Mouse (Mus musculus) intestine, embryonic 16.5 days (tissue): Measurements from ENCODE around the gene Hoxa11. TPM values are rescaled to one million over a fixed set of nuclear protein-coding genes. Genes with fewer than 3 reads are reported as not detected.

ENCODE experiments used
- ATAC-seq: fragments of 200-750 bp; cut with Nextera tagmentation; 2 replicates; pipeline ENCODE4 v1.8.0; 2017; ENCODE audit warnings: moderate TSS enrichment, moderate library complexity
- H3K27ac ChIP-seq: fragments of 300-500 bp; sonication (generic); 2 replicates; pipeline ENCODE4 v1.5.1; 2014; ENCODE audit warnings: mild to moderate bottlenecking, low read length
- H3K27me3 ChIP-seq: fragments of 300-500 bp; sonication (generic); replicated peaks from 2 replicates; pipeline ENCODE4 v1.6.1; 2014; ENCODE audit warnings: low read length, control low read depth, mixed read lengths; ENCODE audit not compliant: control insufficient read depth, insufficient read depth
- H3K36me3 ChIP-seq: fragments of 300-500 bp; sonication (generic); 2 replicates; pipeline ENCODE4 v1.6.1; 2014; ENCODE audit warnings: low read length, control low read depth; ENCODE audit not compliant: control insufficient read depth, insufficient read depth
- H3K4me1 ChIP-seq: fragments of 300-500 bp; sonication (generic); 2 replicates; pipeline ENCODE4 v1.6.1; 2014; ENCODE audit warnings: low read length, control low read depth, mixed read lengths; ENCODE audit not compliant: control insufficient read depth, insufficient read depth
- H3K4me2 ChIP-seq: fragments of 300-500 bp; sonication (generic); 2 replicates; pipeline ENCODE4 v1.6.1; 2014; ENCODE audit warnings: low read depth, low read length, control low read depth
- H3K4me3 ChIP-seq: fragments of 300-500 bp; sonication (generic); 2 replicates; pipeline ENCODE4 v1.5.1; 2014; ENCODE audit warnings: mild to moderate bottlenecking, low read length
- H3K9ac ChIP-seq: fragments of 300-500 bp; sonication (generic); 2 replicates; pipeline ENCODE4 v1.6.1; 2014; ENCODE audit warnings: low read depth, low read length
- H3K9me3 ChIP-seq: fragments of 300-500 bp; sonication (generic); 2 replicates; pipeline ENCODE4 v1.6.1; 2016; ENCODE audit warnings: low read length, control low read depth; ENCODE audit not compliant: control insufficient read depth
- WGBS: fragments of 180-500 bp; shearing (Covaris S2); extraction: QIAGEN DNeasy Blood & Tissue Kit; methylation state at CpG from one replicate; pipeline ENCODE4 v1.1.7; 2014; 5-methylcytosine and 5-hydroxymethylcytosine counted together
- polyA plus RNA-seq: library from polyadenylated mRNA; unstranded; fragments of >200 nt; fragmentation: Nextera tagmentation; extraction: Ambion mirVana; gene quantifications from 2 replicates; pipeline ENCODE4 v1.2.1, GENCODE M21; 2015

Hoxa11 gene
- polyA plus RNA-seq, 1 experiment from 2014 or later = 1.9 TPM

- peaks cover 61% of the 10 kb centered on the region for H3K27me3 ChIP-seq
- H3K9ac ChIP-seq = no peak overlapping the region
- 20% methylated on average over 8 of the region's 8 CpGs for WGBS
- no peaks in the 10 kb centered on the region for H3K4me1 ChIP-seq
- H3K36me3 ChIP-seq = no peaks in the 10 kb centered on the region
- H3K9me3 ChIP-seq = no peaks in the 10 kb centered on the region
- H3K27ac ChIP-seq = no peak overlapping the region
- no peak for ATAC-seq
- H3K4me2 ChIP-seq = no peak overlapping the region
- no peak overlapping the region for H3K4me3 ChIP-seq
Observed at GRCm38 (mm10) chr6:52275563-52276280, 30.1 kb upstream of the Hoxa11 start.

GRCm38 (mm10) chr6:52274576-52274975 is 29.0 kb upstream of the Hoxa11 start:
- Histone ChIP-seq H3K4me3 (no peak overlapping the region), H3K9ac (no peak overlapping the region), H3K27me3 (peaks cover 70% of the 10 kb centered on the region), H3K27ac (no peak overlapping the region), H3K4me2 (no peak overlapping the region), H3K36me3 (no peaks in the 10 kb centered on the region), H3K4me1 (no peaks in the 10 kb centered on the region), H3K9me3 (no peaks in the 10 kb centered on the region)
- 6% methylated on average over 11 of the region's 11 CpGs for WGBS
- ATAC-seq = no peak

- no peaks in the 10 kb centered on the region for H3K36me3 ChIP-seq
- no peak overlapping the region for H3K4me2 ChIP-seq
- H3K4me3 ChIP-seq = no peak overlapping the region
- 11% methylated on average over 22 of the region's 22 CpGs for WGBS
- no peak overlapping the region for H3K9ac ChIP-seq
- peak; percentile 28 for ATAC-seq
- H3K4me1 ChIP-seq = no peaks in the 10 kb centered on the region
- no peak overlapping the region for H3K27ac ChIP-seq
- H3K9me3 ChIP-seq = no peaks in the 10 kb centered on the region
- H3K27me3 ChIP-seq = peaks cover 77% of the 10 kb centered on the region
Observed at GRCm38 (mm10) chr6:52273656-52274280, 28.2 kb upstream of the Hoxa11 start.

- Histone ChIP-seq H3K4me1 (no peaks in the 10 kb centered on the region), H3K36me3 (no peaks in the 10 kb centered on the region), H3K9ac (no peak overlapping the region), H3K4me2 (no peak overlapping the region), H3K4me3 (no peak overlapping the region), H3K27ac (no peak overlapping the region), H3K27me3 (peaks cover 84% of the 10 kb centered on the region), H3K9me3 (no peaks in the 10 kb centered on the region)
- no peak for ATAC-seq
- WGBS = 23% methylated on average over 22 of the region's 22 CpGs
Observed at GRCm38 (mm10) chr6:52272766-52273655, 27.4 kb upstream of the Hoxa11 start.

- no peak overlapping the region for H3K4me2 ChIP-seq
- no peak overlapping the region for H3K4me3 ChIP-seq
- H3K4me1 ChIP-seq = no peaks in the 10 kb centered on the region
- H3K9me3 ChIP-seq = no peaks in the 10 kb centered on the region
- no peak overlapping the region for H3K27ac ChIP-seq
- peaks cover 80% of the 10 kb centered on the region for H3K27me3 ChIP-seq
- WGBS = 8% methylated on average over 23 of the region's 23 CpGs
- ATAC-seq = peak; percentile 73
- H3K9ac ChIP-seq = no peak overlapping the region
- H3K36me3 ChIP-seq = no peaks in the 10 kb centered on the region
Observed at GRCm38 (mm10) chr6:52270494-52271480, 25.2 kb upstream of the Hoxa11 start.

- Histone ChIP-seq H3K36me3 (no peaks in the 10 kb centered on the region), H3K9me3 (no peaks in the 10 kb centered on the region), H3K4me2 (no peak overlapping the region), H3K4me1 (no peaks in the 10 kb centered on the region), H3K9ac (no peak overlapping the region), H3K4me3 (no peak overlapping the region), H3K27ac (no peak overlapping the region), H3K27me3 (peaks cover 84% of the 10 kb centered on the region)
- 5% methylated on average over 3 of the region's 3 CpGs for WGBS
- no peak for ATAC-seq
Observed at GRCm38 (mm10) chr6:52268756-52269155, 23.1 kb upstream of the Hoxa11 start.

- H3K27ac ChIP-seq = no peak overlapping the region
- peaks cover 84% of the 10 kb centered on the region for H3K27me3 ChIP-seq
- no peaks in the 10 kb centered on the region for H3K4me1 ChIP-seq
- H3K9ac ChIP-seq = no peak overlapping the region
- ATAC-seq = no peak
- H3K36me3 ChIP-seq = no peaks in the 10 kb centered on the region
- H3K4me2 ChIP-seq = no peak overlapping the region
- no peaks in the 10 kb centered on the region for H3K9me3 ChIP-seq
- no peak overlapping the region for H3K4me3 ChIP-seq
- 14% methylated on average over 7 of the region's 7 CpGs for WGBS
Observed at GRCm38 (mm10) chr6:52268341-52268740, 22.7 kb upstream of the Hoxa11 start.

GRCm38 (mm10) chr6:52267691-52268090 is 22.1 kb upstream of the Hoxa11 start:
- Histone ChIP-seq H3K9ac (no peak overlapping the region), H3K4me2 (no peak overlapping the region), H3K27me3 (peaks cover 83% of the 10 kb centered on the region), H3K27ac (no peak overlapping the region), H3K9me3 (no peaks in the 10 kb centered on the region), H3K4me3 (no peak overlapping the region), H3K36me3 (no peaks in the 10 kb centered on the region), H3K4me1 (no peaks in the 10 kb centered on the region)
- 11% methylated on average over 3 of the region's 3 CpGs for WGBS
- no peak for ATAC-seq
